Mouse (Mus musculus) testis, adult 2 months (tissue): ENCODE results near the gene Gpr37l1. TPM values are rescaled to one million over a fixed set of nuclear protein-coding genes. Genes with fewer than 3 reads are reported as not detected.

Source experiments
- H3K27ac ChIP-seq: fragments of 200-500 bp; 2 replicates; pipeline ENCODE4 v1.5.1; 2012; ENCODE audit warnings: low read depth, low read length; ENCODE audit not compliant: control insufficient read depth, insufficient read depth
- H3K27me3 ChIP-seq: fragments of 200-500 bp; 2 replicates; pipeline ENCODE4 v1.6.1; 2012; ENCODE audit warnings: mild to moderate bottlenecking, low read length, moderate library complexity; ENCODE audit not compliant: control insufficient read depth, insufficient read depth
- H3K36me3 ChIP-seq: fragments of 200-500 bp; 2 replicates; pipeline ENCODE4 v1.6.1; 2012; ENCODE audit warnings: mild to moderate bottlenecking, low read length; ENCODE audit not compliant: control insufficient read depth, insufficient read depth
- H3K4me1 ChIP-seq: fragments of 200-500 bp; 2 replicates; pipeline ENCODE4 v1.6.1; 2012; ENCODE audit warnings: low read length; ENCODE audit not compliant: control insufficient read depth, insufficient read depth
- H3K4me3 ChIP-seq: fragments of 200-500 bp; 2 replicates; pipeline ENCODE4 v1.5.1; 2012; ENCODE audit warnings: low read depth, mild to moderate bottlenecking, low read length, moderate library complexity, mixed read lengths; ENCODE audit not compliant: control insufficient read depth
- CTCF ChIP-seq: fragments of 200-500 bp; IDR thresholded peaks from 2 replicates; pipeline ENCODE4 v1.5.1; 2012; ENCODE audit warnings: low read depth, mild to moderate bottlenecking, inconsistent platforms, low read length, moderate library complexity; ENCODE audit not compliant: control insufficient read depth, insufficient read depth, insufficient replicate concordance
- POLR2A ChIP-seq: fragments of 200-500 bp; IDR thresholded peaks from 2 replicates; pipeline ENCODE4 v1.6.1; 2012; ENCODE audit warnings: low read depth, mild to moderate bottlenecking, inconsistent platforms, low read length, moderate library complexity; ENCODE audit not compliant: control insufficient read depth
- polyA plus RNA-seq: library from polyadenylated mRNA; depleted of rRNA; stranded (reverse); fragments of >200 nt; gene quantifications from 2 replicates; pipeline ENCODE4 v1.2.3, GENCODE M21; 2012

The Gpr37l1 gene
- polyA plus RNA-seq, 1 experiment, result not detected

DNA sequence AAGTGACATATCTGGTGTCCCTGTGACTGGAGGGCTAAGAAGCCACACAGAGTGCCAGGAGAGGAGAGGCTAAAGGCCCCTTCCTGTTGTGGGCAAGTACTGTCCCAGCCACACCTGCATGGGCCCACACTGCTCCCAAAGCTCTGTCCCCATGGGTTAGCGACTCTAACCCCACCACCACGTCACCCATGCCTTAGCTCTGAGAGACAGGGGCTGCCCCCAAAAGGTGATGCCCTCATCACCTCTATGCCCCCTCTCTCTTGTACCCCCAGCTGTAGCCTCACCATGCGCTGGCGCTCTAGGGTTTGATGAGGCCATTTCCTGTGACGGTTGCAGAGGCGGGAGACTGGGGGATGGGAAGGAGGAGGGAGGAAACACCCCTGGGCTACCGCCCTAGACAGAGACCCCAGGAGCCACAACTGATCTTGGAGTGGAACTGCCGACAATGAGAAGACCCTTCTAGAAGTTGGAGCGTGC lies 34.5 kb downstream of the Gpr37l1 start:
- Histone ChIP-seq H3K4me1 (no peaks in the 10 kb centered on the region; the same call in 1 of the 2 replicates), H3K27ac (no peak overlapping the region), H3K4me3 (no peak overlapping the region), H3K27me3 (no peaks in the 10 kb centered on the region), H3K36me3 (no peaks in the 10 kb centered on the region)
- TF ChIP-seq CTCF, result no peak
- no peak for TF ChIP-seq POLR2A

DNA sequence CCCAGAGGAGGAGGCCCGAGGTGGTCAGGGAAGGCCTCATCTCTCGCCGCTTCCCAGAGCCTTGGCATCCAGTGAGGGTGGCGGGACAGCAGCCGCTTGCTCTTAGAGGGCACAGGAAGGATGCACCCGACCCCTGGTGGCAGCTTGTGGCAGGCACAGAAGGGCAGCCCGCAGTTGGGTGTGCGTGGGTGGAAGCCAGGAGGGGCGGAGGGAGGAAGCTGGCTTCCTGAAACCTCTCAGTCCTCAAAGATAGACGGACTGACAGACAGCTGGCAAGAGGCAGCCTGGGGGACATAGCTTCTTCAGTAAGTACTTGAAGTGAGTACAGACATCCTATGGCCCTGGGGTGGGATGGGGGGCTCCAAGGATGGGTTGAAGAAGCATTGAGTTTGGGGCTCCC lies 35.0 kb downstream of the Gpr37l1 start, which contains the start of gene Ptpn7:
TSS of gene Ptpn7 (plus strand) at position 228 of the 400 bp plus-strand sequence.
- Histone ChIP-seq H3K4me3 (no peak within 1 kb of the TSS), H3K4me1 (no peaks in the 10 kb centered on the region; the same call in 1 of the 2 replicates), H3K27ac (no peak within 1 kb of the TSS), H3K36me3 (no peaks in the 10 kb centered on the region), H3K27me3 (no peaks in the 10 kb centered on the region)
- TF ChIP-seq CTCF (peak; percentile 54; the same call in 1 of the 2 replicates), POLR2A (no peak)

- no peaks in the 10 kb centered on the region for H3K27me3 ChIP-seq
- no peaks in the 10 kb centered on the region; the same call in 1 of the 2 replicates for H3K4me1 ChIP-seq
- H3K36me3 ChIP-seq, result no peaks in the 10 kb centered on the region
- no peak overlapping the region for H3K27ac ChIP-seq
- TF ChIP-seq POLR2A, result no peak
- TF ChIP-seq CTCF, result no peak
- no peak overlapping the region for H3K4me3 ChIP-seq
These were observed 35.9 kb downstream of the Gpr37l1 start for GRCm38 (mm10) chr1:135131560-135131959.

GRCm38 (mm10) chr1:135131034-135131433 lies 36.4 kb downstream of the Gpr37l1 start:
- no peak for TF ChIP-seq POLR2A
- no peak for TF ChIP-seq CTCF
- no peaks in the 10 kb centered on the region for H3K36me3 ChIP-seq
- H3K4me1 ChIP-seq, result no peaks in the 10 kb centered on the region; the same call in 1 of the 2 replicates
- no peak overlapping the region for H3K4me3 ChIP-seq
- no peak overlapping the region for H3K27ac ChIP-seq
- no peaks in the 10 kb centered on the region for H3K27me3 ChIP-seq

GRCm38 (mm10) chr1:135130376-135131018 lies 37.0 kb downstream of the Gpr37l1 start:
- Histone ChIP-seq H3K4me3 (no peak overlapping the region), H3K27me3 (no peaks in the 10 kb centered on the region), H3K27ac (no peak overlapping the region), H3K36me3 (no peaks in the 10 kb centered on the region), H3K4me1 (no peaks in the 10 kb centered on the region; the same call in 1 of the 2 replicates)
- TF ChIP-seq CTCF, result no peak
- no peak for TF ChIP-seq POLR2A

GRCm38 (mm10) chr1:135129543-135130183 lies 37.8 kb downstream of the Gpr37l1 start:
- TF ChIP-seq CTCF (no peak), POLR2A (no peak)
- no peaks in the 10 kb centered on the region for H3K27me3 ChIP-seq
- no peak overlapping the region for H3K27ac ChIP-seq
- no peak overlapping the region for H3K4me3 ChIP-seq
- H3K36me3 ChIP-seq, result no peaks in the 10 kb centered on the region
- no peaks in the 10 kb centered on the region; the same call in 1 of the 2 replicates for H3K4me1 ChIP-seq

DNA sequence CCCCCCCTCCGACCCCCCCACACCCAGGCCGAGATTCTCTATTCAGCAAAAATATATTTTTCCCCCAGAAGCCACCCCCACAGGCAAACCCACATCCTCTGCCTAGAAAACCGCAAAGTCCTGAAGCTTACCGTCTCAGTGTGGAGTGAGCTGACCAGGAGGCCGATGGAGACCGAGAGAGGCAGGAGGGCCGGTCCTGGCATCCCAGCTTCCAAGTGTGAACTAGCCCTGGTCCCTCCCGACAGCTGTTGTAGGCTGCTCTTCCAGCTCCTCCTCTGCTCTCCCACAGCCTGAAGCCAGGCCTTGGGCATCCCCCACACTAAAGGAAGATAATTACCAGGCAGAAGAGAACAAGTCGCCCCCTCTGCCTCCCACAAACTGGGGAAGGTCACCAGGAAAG lies 38.5 kb downstream of the Gpr37l1 start:
- no peak overlapping the region for H3K4me3 ChIP-seq
- no peaks in the 10 kb centered on the region for H3K36me3 ChIP-seq
- no peak overlapping the region for H3K27ac ChIP-seq
- no peak for TF ChIP-seq CTCF
- no peak for TF ChIP-seq POLR2A
- H3K4me1 ChIP-seq, result no peaks in the 10 kb centered on the region; the same call in 1 of the 2 replicates
- H3K27me3 ChIP-seq, result no peaks in the 10 kb centered on the region
